Mouse (Mus musculus): ENCODE measurements around the gene C330007P06Rik.

Gene C330007P06Rik

GRCm38 (mm10) chrX:36873765-36874164 lies at the start of gene C330007P06Rik, which contains the start of gene Ube2a:
Gene C330007P06Rik (minus strand): TSS chrX:36874111.
Gene Ube2a (plus strand): TSS chrX:36873900.
- DNase-seq (ENCODE audit: low spot score) = no peak

- no peak for DNase-seq (ENCODE audit: low spot score)
These were observed 47.4 kb upstream of the C330007P06Rik start for GRCm38 (mm10) chrX:36921346-36921745.

DNA sequence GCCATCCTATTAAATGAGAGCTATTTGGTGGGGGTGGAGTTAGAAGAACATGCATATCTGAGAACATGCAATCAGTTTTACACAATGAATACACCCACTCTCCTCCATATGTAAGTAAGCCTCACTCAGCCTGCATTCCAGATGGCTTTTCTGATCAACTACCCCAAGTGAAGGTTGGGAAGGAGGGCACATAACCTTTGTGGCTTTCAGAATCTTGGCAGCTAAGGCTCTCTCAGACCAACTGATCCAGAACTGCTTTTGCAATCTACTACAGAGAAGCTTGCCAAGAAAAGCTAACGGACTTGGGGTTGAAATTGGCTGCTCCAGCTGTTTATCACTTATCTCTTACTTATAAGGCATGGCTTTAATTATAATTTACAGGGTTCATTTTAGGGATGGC lies 43.8 kb upstream of the C330007P06Rik start:
- DNase-seq (ENCODE audit: low spot score) = no peak

DNA sequence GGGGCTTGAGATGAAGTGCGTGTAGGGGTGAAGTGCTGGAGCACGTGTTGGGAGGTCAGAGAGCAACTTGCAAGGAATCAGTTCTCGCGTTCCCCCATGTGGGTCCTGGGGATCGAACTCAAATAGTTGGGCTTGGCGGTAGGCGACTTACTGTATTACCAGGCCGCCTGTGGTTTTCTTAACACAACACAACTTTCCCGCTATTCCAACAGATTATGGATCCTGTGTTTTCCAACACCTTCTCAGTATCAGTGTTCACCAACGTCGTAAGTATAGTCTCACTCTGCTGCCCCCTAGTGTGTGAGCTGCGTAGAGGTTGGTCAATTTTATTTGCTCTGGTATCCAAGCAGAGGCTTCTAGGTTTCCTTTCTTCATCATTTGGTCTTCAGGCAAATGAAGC lies 37.4 kb upstream of the C330007P06Rik start:
- DNase-seq (ENCODE audit: low spot score) = peak; percentile 71

GRCm38 (mm10) chrX:36906539-36906938 lies 32.6 kb upstream of the C330007P06Rik start:
- peak; percentile 40 for DNase-seq (ENCODE audit: low spot score)

- DNase-seq (ENCODE audit: low spot score) = peak; percentile 90
These were observed 29.3 kb upstream of the C330007P06Rik start for GRCm38 (mm10) chrX:36903115-36903768.

GRCm38 (mm10) chrX:36902321-36903114 lies 28.6 kb upstream of the C330007P06Rik start, which contains the start of gene Nkrf:
Gene Nkrf (minus strand): TSS chrX:36902899.
- peak; percentile 9 for DNase-seq (ENCODE audit: low spot score)

GRCm38 (mm10) chrX:36901655-36902054 lies 27.7 kb upstream of the C330007P06Rik start:
- DNase-seq (ENCODE audit: low spot score) = no peak

DNA sequence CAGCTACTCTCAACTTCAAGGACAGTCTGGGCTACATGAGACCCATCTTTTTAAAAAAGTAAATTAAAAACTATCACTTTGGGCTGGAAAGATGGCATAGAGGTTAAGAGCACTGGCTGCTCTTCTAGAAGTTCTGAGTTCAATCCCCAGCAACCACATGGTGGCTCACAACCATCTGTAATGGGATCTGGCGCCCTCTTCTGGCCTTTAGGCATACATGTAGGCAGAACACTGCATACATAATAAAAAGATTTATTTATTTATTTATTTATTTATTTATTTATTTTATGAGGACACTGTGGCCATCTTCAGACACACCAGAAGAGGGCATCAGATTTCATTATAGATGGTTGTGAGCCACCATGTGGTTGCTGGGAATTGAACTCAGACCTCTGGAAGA lies 25.0 kb upstream of the C330007P06Rik start:
- DNase-seq (ENCODE audit: low spot score) = peak; percentile 8

DNA sequence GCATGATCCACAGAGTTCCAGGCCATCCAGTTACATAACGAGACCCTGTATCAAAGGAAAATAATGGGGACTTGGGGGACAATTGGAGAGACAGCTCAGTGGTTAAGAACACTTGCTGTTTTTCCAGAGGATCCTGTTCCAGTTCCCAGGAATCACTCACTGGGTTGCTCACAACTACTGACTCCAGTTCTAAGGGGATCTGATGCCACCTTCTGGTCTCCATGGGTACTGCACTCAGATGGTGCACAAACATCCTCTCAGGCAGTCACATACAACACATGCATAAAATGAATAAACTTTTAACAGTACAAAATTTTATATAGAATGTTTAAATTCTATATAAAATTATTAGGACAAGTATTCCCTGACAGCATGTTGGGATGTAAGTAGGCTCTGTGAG lies 10.8 kb upstream of the C330007P06Rik start:
- no peak for DNase-seq (ENCODE audit: low spot score)

DNA sequence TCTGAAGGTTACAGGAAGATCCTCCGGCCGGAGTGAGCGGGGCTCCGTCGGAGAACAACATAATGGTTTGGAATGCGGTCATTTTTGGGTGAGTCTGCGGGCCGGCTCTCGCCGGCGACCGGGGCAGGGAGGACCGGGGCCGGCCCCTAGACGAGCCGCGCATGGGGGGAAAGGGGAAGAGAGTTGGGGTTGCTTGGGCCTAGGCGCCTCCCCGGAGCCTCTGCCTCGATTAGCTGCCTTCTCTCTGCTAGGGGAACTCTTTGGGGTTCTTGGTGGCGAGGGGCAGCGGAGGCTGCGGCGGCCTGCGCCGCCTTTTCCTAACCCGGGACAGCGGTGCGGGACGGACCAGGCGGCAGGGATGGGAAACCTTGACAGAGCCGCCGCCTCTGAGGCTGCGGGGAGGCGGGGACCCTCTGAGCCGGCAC lies 805 bp upstream of the C330007P06Rik start:
- DNase-seq (ENCODE audit: low spot score) = no peak

GRCm38 (mm10) chrX:36874178-36874696 lies 326 bp upstream of the C330007P06Rik start:
- DNase-seq (ENCODE audit: low spot score) = peak; percentile 84

DNA sequence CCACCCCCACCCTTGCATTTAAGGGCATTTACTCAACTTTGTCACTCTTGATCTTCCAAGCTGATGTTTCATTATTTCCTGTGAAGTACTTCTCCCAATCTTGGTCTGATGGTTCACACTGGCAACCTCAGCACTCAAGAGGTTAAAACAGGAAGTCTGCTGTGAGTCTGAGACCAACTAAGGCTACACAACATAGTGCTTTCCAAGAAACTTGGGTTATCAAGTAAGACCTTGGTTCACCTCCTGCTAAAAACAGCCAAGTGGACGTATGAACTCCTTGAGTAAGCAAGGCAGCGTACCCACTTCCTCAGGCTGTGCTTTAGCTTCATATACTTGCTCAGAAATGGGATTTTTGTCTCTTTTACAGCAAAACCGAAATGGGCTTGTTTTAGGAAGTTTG lies 3.5 kb downstream of the C330007P06Rik start:
- DNase-seq (ENCODE audit: low spot score) = no peak

DNA sequence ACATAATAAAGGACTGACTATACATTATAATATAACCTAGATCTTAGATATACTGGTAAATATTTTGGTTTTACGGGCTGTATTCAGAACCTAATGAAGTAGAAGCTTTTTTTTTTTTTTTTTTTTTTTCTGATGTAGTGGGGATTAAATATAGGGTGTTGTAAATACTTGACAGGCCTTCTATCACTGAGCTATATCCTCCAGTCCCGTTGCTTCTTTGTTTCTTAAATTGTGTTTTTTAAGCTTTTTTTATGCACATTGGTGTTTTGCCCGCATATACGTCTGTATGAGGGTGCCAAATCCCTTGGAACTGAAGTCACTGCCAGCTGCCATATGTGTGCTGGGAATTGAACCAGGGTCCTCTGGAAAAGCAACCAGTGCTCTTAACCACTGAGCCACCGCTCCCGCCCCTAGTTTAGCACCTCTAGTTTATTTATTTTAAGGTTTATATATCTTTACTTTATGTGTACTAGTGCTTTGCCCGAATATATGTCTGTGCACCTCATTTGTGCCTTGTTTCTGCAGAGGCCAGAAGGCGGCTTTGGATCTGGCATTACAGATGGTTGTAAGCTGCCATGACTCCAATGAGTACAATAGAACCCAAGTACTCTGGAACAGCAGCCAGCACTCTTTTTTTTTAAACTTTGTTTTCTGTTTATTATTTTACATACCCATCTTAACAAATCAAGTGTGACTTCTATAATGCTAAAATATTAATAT lies 9.1 kb downstream of the C330007P06Rik start:
- DNase-seq (ENCODE audit: low spot score) = no peak

DNA sequence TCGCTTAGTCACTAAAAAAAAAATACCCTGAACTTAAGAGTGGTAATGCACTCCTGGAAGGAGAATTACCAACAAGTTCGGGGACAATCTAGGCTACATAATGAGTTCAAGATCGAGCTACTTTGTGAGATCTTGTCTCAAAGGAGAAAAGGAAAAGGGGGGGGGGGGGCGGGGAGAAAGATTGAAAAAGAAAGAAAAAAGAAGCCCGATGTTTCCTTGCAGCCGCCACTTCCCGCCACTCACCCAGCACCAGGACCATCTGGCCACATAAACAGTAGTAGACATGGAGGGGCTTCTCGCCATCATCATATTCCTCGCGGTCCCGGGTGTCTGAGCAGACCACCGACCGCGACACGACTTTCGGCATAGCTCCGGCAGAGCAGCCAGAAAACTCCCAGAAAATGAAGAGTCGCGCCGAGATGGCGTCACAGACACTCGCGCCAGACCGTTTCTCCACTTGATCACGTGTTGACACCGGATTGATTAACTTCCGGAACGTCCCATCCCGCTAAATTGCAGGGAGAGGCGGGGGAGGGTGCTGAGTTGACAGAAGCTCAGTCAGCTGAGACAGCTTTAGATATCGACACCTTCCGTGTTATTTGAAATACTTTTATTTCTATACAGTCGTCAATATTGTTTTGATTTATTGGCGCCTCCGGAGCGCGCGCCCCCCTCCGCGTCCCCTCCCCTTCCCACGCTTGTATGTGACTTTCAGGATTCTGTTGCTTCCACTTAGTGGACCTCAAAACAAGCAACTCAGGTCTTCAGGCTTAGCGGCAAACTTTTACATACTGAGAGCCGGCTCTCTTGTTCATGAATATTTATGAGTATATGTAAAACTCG lies 9.9 kb downstream of the C330007P06Rik start:
- peak; percentile 84 for DNase-seq (ENCODE audit: low spot score)

DNA sequence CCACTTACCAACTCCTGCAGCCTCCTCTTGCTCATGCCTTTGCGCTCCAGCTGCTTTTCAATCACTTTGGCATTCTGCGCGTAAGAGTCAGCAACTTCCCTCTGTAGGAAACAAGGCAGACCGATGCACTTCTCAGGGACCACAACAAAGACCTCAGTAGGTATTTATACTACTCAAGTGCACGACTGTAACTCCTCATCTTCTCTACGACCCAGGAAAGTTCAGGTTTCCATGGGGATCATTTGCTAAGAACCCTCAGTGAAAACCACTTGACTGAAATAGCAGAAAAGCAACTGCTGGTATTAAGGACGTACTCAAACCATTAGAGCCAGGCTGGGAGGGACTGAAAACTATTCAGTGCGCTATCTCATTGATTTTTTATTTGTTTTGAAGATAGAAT lies 21.3 kb downstream of the C330007P06Rik start:
- DNase-seq (ENCODE audit: low spot score) = no peak

- no peak for DNase-seq (ENCODE audit: low spot score)
These were observed 26.8 kb downstream of the C330007P06Rik start for GRCm38 (mm10) chrX:36847152-36847551.

GRCm38 (mm10) chrX:36843346-36843990 lies 30.4 kb downstream of the C330007P06Rik start:
- no peak for DNase-seq (ENCODE audit: low spot score)

DNA sequence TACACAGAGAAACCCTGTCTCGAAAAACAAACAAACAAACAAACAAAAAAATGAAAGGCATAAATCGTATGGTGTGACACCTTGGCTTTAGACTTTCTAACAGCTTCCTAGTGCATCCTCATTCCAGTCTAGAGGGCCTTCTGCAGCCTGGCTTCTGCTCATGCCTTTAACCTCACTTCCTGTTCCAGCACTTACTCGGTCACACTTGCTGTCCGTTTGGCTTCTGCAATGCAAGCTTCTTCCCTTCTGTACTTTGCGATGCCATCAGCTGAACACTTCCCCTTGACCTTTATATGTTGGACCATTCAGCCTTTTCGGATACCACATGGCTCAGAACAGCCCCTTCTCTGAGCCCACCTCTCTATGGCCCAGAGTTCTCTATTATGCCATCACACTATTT lies 32.2 kb downstream of the C330007P06Rik start:
- DNase-seq (ENCODE audit: low spot score) = no peak

DNA sequence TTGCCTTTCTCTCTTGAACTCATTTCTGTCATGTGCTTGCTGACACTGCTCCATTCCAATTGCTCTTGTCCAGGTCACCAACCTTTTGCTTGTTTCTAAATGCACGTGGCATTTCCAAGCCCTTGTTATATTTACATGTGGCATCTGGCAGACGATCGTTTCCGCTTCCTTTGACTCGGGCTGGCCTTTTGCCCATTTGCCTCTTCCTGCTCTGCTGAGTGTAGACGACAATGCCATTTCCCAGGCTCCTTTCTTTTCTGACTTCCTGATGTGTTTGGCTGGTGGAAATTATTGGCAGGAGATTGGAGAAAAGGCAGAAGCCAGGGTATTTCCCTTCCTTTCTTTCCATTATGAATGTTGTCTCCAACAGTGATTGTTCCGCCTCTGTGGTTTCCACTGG lies 34.5 kb downstream of the C330007P06Rik start:
- no peak for DNase-seq (ENCODE audit: low spot score)
